Mouse (Mus musculus) adrenal gland, postnatal 14 days (tissue): ENCODE data around the gene Atxn7l1. TPM values are rescaled to one million over a fixed set of nuclear protein-coding genes. Genes with fewer than 3 reads are reported as not detected.

Experiments used
- DNase-seq: peaks from one replicate; pipeline ENCODE4 v3.0.0; 2021; ENCODE audit warnings: mixed read lengths
- total RNA-seq: library from RNA; stranded (reverse); gene quantifications from 2 replicates; pipeline ENCODE4 v1.2.3, GENCODE M21; 2021

Gene Atxn7l1
- total RNA-seq, 1 experiment from 2014 or later: 26.0 TPM

DNA sequence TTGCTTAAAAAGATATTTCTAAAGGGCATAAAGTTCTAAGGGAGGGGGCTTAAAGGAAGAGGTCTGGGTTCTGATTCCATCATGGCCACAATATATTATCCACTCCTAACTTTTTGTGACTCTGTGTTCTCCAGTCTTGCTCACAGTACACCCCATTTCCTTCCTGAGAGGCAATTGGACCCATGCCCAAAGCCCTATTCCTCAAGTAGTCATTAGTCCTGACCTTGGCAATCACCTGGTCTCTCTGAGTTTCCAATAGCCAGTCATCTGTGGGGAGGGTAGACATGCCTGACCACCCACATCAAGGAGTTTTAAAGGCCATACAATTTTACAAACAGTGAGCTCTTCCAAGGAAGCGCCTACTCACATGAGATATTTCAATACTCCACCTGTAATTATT lies 176.3 kb downstream of the Atxn7l1 start:
- DNase-seq: no peak

DNA sequence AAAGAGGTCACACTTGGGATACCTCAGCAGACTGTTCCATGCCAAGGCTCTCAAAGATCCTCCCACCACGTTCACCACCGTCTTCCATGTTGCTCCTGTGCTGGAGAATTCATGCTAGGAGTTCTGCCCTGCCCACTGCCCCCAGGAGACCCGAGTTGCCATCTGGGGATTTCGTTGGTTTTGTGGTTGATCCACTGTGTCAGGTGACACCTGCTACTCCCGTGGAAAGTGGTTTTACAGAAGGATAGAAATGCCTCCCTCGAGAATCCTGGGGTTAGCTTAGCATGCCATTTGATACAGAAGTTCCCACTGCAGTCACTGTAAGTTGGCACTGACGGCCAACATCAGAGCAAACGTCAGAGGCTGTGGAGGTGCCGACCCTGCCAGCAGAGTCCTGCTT lies 177.9 kb downstream of the Atxn7l1 start:
- no peak for DNase-seq

DNA sequence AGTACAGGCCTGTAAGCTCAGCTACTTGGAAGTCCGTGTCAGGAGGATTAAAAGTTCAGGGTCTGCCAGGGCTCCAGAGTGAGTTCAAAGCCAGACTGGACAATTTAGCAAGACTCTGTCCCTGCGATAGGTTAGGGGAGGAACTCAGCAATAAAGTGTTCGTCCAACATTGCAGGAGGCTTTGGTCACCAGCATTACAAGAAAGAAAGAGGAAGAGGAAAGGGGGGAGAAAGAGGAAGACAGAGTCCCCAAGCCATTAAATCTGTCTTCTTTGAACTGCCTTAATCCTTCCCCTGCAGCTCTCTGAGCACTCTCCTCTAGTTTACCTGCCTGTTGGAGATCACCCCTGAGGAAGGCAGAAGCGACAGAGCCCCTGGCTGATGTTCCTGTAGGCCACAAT lies 184.6 kb downstream of the Atxn7l1 start:
- DNase-seq: no peak

DNA sequence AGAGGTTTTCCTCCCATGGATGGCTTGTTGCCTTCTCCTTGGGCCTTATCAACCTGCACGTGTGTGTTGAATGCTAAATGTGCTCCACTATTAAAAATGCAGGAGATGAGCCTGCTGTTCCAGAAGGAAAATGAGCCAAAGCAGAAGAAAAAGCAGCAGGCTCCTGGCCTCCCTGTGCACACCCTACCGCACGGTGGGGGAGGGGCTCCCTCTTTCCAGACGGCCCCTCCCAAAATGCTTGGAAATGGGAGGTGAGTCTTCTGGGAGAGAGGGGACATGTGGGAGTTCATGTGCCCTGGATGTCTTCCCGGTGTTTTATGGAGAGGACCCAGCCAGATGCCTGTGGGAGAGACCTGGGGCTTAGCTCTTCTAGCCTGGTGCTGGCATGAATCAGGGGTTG lies 185.3 kb downstream of the Atxn7l1 start:
- DNase-seq: no peak

DNA sequence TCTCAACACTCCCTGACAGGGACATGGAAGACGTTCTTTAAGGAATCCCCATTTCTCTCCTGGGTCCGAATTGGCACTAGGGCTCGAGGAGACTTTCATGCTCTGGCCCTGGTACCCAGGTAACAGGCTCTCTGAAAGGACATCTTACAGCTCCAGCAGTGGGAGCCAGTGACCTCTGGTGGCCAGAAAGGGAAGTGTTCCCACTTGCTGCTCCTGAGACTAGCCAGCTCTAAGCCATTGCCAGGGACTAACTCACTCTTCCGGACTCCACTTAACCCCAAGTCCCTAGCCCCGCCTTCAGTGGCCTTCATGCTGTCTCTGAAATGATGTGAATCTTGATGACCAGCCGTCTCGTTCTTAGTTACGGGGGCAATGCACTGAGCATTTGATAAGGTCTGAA lies 186.4 kb downstream of the Atxn7l1 start:
- peak; percentile 90 for DNase-seq

DNA sequence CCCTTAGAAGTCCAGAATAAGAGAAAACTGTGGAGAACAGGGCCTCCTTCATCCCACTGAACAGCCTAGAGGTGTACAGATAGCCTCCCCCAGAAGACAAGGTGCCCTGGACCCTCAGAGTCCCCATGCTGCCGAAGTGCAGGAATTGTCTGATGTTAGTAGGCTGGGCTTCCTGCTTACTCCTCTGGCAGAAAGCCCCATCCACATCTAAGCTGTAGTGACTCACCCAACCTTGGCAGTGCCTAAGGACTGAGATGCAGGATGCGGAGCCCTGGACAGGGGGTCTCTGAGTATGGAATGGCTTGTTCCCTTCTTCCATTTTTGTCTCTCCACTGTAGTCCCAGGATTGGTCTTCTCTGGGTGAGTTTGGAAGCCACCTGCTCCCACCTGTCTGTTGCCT lies 187.0 kb downstream of the Atxn7l1 start:
- peak; percentile 52 for DNase-seq

DNA sequence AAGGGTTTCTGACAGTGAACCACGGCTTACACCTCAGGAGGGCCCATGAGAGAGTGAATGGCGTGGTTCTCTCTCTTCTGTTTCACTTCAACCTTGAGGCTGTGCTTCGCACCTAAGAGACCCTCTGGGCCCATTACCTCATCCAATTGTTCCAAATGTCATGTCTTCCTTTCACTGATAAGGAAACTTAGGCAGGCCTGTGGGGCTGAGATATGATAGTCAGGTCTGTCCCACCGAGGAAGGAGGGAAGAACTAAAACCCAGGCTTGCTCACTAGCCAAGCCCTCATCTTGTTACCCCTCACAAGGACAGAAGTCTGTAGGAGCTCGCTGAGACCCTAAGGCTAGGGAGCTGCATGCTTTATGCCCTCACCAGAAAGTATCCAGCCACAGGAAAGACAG lies 187.5 kb downstream of the Atxn7l1 start:
- no peak for DNase-seq

DNA sequence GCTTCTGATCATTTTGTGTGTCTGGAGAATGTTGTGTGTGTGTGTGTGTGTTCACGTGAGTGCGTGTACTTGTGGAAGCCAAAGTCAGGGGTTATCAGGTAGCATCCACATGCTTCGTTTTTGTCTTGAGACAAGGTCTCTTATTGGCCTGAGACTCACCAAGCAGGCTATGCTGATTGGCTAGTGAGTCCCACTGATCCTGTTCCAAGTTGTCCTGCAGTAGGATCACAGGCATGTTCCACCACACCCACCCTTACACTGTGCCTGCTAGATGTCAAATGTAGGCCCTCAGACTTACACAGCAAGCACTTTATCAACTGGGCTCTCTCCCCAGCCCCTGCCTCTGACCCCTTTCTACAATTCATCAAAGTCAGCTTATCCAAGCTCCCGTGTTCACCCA lies 187.9 kb downstream of the Atxn7l1 start:
- DNase-seq: no peak

DNA sequence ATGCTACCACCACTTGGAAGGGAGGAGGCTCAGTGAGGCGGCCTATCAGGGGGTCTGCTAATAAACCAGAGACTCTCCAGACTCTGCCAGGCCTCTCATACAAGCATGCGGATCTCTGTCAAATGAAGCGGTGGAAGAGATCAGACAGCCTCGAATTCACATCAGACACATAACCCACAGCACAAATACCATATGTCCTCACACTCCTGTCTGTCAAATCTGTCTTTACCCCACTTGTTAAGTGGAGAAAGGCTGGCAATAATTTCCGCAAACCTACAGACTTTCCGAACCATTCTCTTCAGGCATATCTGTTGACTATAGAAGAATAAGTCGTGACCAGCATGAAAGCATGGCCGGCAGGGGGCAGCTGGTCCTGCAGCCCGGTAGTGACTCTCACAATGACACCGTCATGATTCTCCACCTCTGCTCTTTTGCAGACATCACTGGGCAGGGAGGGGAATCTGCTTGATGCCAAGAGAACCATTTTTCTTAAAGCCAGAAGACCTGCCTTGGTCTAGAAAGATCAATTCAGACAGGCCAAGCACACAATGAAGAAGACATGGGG lies 189.2 kb downstream of the Atxn7l1 start:
- DNase-seq: no peak

DNA sequence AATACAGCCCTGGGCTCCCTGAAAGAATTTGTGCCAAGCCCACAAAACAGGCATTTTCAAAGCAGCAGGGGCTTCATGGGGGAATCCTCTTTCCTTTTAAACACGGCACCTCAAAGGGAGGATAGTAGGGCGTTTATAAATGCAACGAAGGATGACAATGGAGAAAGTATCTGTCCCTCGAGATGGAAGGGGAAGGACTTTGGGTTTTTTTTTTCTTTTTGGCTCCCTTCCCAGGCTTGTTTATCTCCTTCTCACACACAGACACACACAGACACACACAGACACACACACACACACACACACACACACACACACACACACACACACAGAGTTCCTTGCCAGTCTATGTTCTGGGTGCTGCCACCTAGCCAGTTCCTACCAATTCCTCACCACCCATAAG lies 189.8 kb downstream of the Atxn7l1 start:
- no peak for DNase-seq

DNA sequence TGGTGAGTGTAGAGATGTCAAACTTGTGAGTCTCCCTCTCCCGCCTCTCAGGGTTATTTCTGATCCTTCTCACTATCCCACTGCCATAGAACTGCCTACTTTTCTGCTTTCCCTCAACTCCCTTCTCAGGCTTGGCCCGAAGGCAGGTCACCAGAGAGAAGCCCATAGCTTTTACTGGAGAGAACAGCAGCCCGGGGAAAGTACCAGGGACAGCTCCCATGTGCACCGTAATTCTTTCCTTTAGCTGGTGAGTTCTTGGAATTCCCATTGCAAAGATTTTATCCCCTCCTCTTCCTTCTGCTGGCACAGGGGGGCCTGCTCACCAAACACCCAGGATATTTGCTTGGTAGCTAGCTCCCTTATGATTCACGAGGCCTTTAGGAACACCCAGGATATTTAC lies 190.7 kb downstream of the Atxn7l1 start:
- peak; percentile 37 for DNase-seq

DNA sequence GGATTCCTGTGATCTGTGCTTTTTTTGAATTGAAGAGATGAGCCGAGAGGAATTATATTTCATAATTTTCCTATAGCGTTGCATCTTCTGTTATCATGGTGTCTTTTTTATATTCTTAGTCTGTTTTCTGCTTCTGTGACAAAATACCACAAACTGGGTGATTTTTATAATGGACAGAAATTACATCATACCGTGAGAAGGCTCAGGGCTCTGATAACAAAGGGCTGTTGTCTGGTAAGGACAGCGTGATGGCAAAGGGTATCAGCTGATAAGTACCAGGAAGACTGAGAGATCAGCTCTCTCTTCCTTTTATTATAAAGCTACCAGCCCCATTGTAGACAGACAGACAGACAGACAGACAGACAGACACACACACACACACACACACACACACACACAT lies 192.3 kb downstream of the Atxn7l1 start:
- no peak for DNase-seq

DNA sequence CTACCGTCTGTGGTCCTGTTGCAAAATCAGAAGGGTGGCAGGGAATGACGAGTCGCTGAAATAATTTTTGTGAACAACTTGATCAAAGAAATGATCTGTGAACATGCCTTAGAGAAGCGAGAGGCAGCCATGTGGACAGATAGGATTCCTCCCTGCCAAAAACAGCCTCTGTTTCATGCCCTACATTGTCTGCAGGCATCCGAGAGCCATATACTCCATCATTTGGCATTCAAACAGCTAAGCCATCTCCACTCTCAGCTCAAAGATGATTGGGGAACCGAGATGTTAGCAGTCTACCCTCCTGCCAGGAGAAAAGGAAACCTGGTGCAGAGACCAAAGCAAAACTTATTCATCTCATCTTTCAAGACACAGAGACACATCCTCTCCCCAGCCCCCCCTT lies 193.2 kb downstream of the Atxn7l1 start:
- DNase-seq: no peak

DNA sequence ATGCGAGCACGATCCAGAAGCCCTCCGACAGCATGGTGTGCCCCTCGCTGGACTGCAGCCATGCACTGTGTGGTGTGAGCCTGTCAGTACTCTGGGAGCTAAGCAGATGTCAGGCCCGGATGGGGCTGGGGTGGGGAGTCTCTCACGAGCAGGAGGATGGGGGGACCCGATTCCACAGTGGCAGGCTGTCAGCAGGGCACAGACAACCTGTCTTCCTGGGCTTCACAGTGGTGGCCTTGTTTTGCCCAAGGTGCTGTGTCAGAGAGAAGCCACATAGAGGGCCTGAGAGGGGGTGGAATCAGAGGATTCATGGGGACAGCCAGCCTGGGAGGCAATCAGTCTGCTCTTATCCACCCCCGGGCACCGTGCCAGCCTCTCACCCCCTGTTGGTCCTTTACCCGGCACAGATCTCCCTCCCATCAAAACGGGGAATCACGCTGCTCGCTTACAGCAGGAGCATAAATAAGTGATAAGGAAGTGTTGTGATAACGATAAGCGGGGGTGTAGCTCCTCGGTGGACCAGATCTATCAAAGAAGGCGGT lies 193.9 kb downstream of the Atxn7l1 start:
- DNase-seq: peak; percentile 56

DNA sequence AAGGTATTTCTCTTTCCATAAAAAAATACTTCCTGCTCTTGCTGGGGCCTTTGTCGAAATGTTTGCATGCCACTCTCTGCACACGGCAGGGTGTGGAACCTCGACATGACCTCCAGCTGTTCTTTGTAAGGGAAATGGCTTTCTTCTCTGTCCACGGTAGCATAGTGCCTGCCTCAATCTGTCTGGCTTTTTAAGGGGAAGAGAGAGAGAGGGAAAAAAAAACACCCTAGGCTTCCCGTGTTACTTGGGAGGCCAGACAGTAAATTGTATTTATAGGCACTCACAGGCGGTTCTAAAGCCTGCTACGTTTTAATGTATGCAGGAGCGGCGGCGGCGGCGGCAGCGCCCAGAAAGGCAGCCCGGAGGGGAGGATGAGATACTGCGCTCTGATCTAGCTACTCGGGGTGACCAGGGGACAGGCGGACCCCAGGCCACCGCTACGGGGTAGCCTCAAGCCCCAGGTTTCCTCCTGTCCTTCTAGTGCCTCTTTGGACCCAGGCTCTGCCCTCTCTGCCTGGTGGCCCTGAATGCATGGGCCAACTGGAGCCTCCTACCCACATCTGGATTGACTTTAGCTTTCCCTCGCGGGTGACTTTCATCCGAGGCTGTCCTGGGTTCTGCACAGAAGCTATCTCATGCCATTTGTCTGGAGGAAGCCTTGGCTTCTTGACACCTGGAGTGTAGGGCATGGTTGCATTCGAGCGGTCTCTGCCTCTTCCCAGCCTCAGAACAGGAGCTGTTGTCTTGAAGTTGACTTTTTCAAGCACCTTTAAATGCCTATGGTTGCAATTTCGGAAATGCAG lies 197.7 kb downstream of the Atxn7l1 start:
- DNase-seq: no peak

DNA sequence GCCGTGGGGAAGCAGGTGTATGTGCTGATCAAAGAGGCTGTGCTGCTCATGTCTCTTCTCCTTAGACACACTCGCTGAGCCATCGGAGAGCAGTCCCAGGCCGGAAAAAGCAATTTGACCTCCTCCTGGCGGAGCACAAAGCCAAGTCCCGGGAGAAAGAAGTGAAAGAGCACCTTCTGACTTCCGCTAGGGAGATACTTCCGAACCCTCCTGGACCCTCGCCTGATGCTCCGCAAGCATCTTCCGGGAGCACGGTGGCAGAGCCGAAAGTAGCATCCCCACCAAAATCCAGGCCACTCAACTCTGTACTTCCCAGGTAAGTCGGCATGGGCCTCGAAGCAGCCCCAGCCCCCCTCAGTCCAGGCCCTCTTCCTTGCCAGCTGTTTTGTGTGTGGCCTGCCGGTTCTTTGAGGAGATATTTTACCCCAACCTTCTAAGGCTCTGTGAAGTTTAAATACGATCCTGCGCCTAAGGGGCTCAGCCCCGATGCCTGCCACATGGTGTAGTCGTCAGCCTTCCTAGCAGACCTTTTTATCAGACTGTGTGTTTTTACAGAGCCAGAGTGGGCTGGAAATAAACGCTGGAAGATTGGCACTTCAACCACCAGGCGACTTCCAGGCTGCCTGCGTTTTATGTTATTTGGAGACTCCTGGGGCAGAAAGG lies 198.4 kb downstream of the Atxn7l1 start:
- DNase-seq: no peak

DNA sequence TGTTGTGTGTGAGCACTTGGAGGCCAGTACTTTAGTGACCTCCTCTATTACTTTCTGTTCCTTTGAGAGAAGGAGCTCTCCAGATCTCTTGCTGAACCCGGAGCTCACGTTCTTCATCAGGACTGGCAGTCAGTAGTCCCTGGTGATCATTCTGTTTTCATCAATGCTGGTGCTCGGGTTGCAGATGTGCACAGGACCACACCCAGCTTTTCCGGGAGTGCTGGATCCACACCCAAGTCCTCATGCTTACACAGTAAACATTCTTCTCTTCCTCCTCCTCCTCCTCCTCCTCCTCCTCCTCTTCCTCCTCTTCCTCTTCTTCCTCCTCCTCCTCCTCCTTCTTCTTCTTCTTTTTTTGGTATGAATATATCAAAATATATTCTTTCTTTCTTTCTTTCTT lies 205.2 kb downstream of the Atxn7l1 start:
- no peak for DNase-seq

DNA sequence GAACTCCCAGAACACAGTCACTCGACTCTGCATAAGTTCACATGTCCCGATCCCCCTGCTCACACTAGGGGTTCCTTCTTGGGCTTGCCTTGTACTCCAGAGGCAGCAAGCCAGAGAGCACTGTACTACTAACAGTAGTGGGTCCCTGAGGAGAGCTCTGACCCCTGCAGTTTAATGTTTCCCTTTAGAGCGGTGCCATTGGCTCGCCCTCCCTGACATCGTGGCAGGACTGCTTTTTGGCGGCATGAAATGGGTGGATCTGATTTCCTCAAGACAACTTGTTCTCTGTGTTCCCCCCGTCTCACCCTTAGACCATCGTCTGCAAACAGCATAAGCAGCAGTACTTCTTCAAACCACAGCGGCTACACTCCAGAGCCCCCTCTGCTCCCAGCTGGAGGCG lies 210.9 kb downstream of the Atxn7l1 start:
- DNase-seq: no peak

DNA sequence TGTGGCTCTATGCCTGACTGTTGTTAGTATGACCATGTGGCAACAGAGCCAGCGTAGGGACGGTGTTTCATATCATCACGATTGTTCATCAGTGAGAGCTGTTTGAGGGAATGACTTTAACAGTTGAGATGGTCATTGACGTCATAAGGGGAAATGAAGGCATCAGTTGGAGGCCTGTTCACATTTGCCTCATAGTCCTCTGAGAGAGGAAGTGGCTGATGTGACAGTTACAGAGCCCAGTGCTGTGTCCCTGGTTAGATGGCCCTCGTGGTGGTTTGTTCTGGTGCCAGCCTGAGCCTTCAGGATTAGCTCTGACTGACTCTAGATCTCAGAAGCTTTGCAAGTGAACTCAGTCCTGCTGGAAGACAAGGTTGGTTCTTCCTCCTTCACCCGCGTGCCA lies 211.7 kb downstream of the Atxn7l1 start:
- no peak for DNase-seq

DNA sequence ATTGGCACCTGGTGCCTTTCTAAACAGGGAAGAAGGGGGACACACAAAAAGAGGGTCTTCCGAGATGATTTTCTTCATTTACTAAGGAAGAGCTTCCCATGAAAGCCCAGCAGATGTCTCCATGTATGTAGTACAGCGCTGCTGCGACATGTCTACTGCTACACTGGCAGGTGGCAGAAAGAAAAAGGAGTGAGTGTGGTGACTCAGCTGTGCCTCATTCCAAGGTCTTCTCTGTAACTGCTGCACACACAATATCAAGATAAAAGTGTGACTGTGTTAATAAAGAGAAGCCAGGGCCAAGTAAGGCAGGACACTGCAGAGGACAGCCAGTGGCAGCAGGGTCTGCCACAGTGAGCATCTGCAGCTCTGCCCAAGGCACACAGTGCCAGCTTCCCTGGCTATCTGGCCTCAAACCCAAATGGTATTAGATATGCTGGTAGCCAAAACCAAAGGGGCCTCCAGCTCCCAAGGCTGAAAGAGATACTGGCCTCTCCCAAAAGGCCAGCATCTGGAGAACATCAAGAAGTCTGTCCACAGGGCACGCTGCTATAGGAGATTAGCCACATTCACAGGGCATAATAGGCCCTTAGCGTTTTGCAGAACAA lies 212.5 kb downstream of the Atxn7l1 start:
- peak; percentile 23 for DNase-seq

DNA sequence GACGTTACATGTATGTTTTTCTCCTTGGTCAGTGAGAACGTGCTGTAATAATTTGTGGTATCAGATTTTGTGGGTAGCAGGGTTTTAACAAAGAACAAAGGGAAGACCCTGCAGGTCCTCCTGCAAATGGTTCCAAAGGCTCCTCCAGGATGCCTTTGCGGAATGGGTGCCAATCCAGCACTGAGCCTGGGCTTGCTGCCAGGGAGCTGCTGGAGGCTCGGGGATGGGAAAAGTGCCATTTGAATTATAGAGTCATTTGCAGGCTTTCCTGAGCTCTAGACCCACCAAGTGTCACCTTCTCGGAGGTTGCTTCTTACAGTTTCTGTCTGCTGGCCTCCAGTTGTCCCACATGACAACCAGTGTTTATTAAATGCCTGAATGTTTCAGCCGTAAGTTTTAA lies 213.2 kb downstream of the Atxn7l1 start:
- DNase-seq: peak; percentile 78

DNA sequence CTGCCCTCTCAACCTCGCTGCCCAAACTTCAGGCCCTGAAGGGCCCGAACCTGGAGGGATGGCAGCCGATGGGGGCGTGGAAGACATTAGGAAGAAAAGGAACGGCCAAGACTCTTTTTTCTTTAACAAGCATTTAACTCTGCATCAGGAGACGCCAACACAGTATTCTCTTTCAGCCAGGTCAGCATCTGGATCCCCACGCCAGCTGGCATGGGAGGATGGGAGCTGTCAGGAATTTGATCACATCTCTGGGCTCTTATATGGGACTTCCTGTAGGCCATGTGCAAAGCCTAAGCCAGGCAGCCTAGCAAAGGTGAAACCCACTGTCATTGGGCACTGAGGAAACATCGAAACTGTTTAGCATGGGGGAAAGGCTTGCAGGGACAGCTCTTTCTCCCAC lies 217.0 kb downstream of the Atxn7l1 start:
- no peak for DNase-seq

DNA sequence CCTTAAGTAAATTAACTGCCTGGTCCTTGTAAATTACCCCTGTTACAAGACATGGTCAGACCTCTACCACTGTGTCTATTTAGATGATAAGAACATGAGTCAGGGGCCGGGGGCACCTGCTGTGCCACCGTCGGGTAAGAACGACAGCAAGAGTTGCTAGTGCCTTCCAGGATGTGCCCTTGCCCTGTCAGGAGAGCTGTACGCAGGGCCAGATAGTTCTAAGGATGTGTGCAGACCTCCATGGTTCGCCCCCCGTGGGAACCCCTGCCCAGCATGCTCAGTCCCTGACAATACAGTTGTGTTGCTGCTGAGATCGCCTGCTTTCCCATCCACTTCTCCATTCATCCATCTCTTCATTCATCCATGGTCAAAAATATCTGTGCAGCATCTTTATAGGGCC lies 217.6 kb downstream of the Atxn7l1 start:
- DNase-seq: no peak
